Mouse (Mus musculus): Measurements from ENCODE around the gene Trim71. TPM values are rescaled to one million over a fixed set of nuclear protein-coding genes. Genes with fewer than 3 reads are reported as not detected.

The Trim71 gene
- polyA plus RNA-seq, 1 experiment from 2014 or later, result 2.2 TPM

DNA sequence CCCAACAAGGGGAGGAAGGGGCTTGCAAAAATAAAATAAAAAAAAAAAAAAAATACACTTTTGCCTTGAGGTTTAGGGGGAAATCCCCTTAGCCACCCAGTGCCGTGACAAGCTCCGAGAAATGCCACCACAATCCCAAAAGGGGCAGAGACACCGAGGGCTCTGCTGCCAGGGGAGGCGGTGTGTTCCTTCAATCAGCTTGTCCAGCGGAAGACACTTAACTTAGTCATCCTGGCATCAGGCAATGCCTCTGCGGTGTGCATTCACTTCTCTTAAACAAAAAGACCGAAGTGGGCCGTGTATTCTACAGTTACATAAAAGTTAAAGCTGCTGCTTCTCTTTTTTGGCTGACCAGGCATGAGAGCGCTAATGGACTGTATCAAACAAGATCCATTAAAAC is 56.7 kb downstream of the Trim71 start:
- no peak overlapping the region for H3K4me3 ChIP-seq (ENCODE audit: low read depth, low read length)
- H3K27me3 ChIP-seq (ENCODE audit: control insufficient read depth, insufficient read depth, low read length), result no peaks in the 10 kb centered on the region
- H3K36me3 ChIP-seq (ENCODE audit: control insufficient read depth, insufficient read depth, low read length), result peaks cover 9% of the 10 kb centered on the region
- DNase-seq (ENCODE audit: low spot score, missing footprints), result no peak
- no peak for ATAC-seq (ENCODE audit: low FRiP score)
- no peaks in the 10 kb centered on the region for H3K4me1 ChIP-seq (ENCODE audit: control insufficient read depth, insufficient read depth, low read length)
- no peak overlapping the region for H3K4me2 ChIP-seq
- WGBS, result 95% methylated on average over 9 of the region's 9 CpGs
- H3K9me3 ChIP-seq (ENCODE audit: control insufficient read depth, low read length), result peaks cover 8% of the 10 kb centered on the region
- H3K27ac ChIP-seq (ENCODE audit: low read depth, low read length), result no peak overlapping the region
- H3K9ac ChIP-seq (ENCODE audit: low read length), result no peak overlapping the region

DNA sequence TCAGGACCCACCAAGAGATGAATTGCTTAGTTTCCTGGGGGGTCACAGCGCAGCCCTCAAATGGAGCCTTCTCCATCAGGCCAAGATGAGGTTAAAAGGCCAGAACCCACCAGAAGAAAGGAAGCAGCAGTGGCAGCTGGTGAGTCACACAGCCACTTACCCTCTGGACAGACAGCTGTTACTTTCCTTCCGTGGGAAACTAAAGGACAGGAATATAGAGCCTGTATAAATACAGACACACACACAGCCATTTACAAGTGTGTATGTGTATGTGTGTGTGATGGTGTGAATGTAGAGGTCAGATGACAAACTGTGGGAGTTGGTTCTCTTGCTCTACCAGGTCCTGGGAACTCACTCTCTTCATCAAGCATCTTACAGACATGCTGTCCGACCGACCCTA is 57.6 kb downstream of the Trim71 start:
- DNase-seq (ENCODE audit: low spot score, missing footprints) (no peak), ATAC-seq (ENCODE audit: low FRiP score) (no peak)
- peaks cover 3% of the 10 kb centered on the region; the same call in 1 of the 2 replicates for H3K9me3 ChIP-seq (ENCODE audit: control insufficient read depth, low read length)
- no peak overlapping the region for H3K9ac ChIP-seq (ENCODE audit: low read length)
- no peaks in the 10 kb centered on the region for H3K27me3 ChIP-seq (ENCODE audit: control insufficient read depth, insufficient read depth, low read length)
- no peaks in the 10 kb centered on the region for H3K4me1 ChIP-seq (ENCODE audit: control insufficient read depth, insufficient read depth, low read length)
- no peak overlapping the region for H3K27ac ChIP-seq (ENCODE audit: low read depth, low read length)
- 85% methylated on average over 4 of the region's 4 CpGs for WGBS
- no peak overlapping the region for H3K4me2 ChIP-seq
- peaks cover 3% of the 10 kb centered on the region; the same call in 1 of the 2 replicates for H3K36me3 ChIP-seq (ENCODE audit: control insufficient read depth, insufficient read depth, low read length)
- H3K4me3 ChIP-seq (ENCODE audit: low read depth, low read length), result no peak overlapping the region

DNA sequence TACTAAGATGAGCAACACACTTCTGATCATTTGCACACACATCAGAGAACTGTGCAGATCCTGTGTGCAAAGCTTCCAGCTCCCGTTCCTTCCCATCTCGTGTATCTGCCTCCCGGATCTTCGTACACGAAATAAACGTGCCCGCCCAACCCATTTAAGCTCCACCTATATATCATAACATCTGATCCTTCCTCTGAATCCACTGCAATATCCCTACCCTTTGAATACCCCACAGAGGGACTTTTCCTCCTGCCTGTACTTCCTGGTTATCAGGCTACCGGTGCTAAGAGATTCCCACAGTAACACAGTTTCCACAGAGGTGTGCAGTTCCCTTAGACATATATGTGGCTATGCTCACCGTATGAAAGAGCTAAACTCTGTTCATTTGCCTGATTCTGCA is 59.4 kb downstream of the Trim71 start, which contains the start of gene Ccr4:
TSS of gene Ccr4 (minus strand) at position 101 of the 400 bp plus-strand sequence.
- DNase-seq (ENCODE audit: low spot score, missing footprints), result no peak
- Histone ChIP-seq H3K27me3 (ENCODE audit: control insufficient read depth, insufficient read depth, low read length) (no peaks in the 10 kb centered on the region; the same call in 1 of the 2 replicates), H3K4me2 (no peak within 1 kb of the TSS), H3K9ac (ENCODE audit: low read length) (no peak within 1 kb of the TSS), H3K36me3 (ENCODE audit: control insufficient read depth, insufficient read depth, low read length) (no peaks in the 10 kb centered on the region), H3K27ac (ENCODE audit: low read depth, low read length) (no peak within 1 kb of the TSS), H3K9me3 (ENCODE audit: control insufficient read depth, low read length) (no peaks in the 10 kb centered on the region), H3K4me3 (ENCODE audit: low read depth, low read length) (no peak within 1 kb of the TSS), H3K4me1 (ENCODE audit: control insufficient read depth, insufficient read depth, low read length) (no peaks in the 10 kb centered on the region)
- no peak for ATAC-seq (ENCODE audit: low FRiP score)
- 92% methylated on average over 9 of the region's 9 CpGs for WGBS

DNA sequence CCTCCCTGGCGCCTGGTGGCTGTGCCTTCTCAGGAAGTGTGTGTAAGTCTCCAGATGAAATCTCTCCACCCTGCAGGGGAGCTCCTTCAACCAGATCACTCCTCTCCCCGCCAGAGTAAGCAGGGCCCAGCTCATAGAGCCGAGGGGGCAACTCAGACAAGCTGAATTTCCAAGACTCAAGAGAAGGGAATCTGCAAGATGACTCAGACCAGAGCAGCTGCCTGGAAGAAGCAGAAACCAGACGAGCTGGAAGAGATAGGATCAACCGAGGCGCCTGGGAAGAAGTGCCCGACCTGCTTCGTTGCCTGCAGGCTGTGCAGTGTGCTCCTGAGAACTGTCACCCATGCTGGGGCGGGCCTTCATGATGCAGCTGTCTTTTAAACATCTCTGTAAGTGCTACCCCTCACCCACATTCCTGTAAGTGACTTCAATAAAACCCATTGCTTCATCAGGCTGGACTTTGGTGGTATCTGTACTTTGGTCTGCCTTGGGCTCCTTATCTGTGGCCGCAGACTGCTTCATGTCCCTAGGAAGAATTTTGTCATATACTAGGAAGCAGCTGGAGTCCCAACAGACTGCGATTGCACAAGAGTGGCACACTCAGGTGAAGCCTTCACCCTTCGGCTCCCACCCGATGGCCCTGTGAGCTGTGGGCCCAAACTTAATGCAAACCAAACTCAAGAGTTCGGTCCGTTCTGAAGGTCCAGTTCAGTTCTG is 61.3 kb downstream of the Trim71 start:
- 72% methylated on average over 15 of the region's 15 CpGs for WGBS
- no peak overlapping the region for H3K4me3 ChIP-seq (ENCODE audit: low read depth, low read length)
- no peaks in the 10 kb centered on the region; the same call in 1 of the 2 replicates for H3K27me3 ChIP-seq (ENCODE audit: control insufficient read depth, insufficient read depth, low read length)
- no peak overlapping the region for H3K4me2 ChIP-seq
- H3K9ac ChIP-seq (ENCODE audit: low read length), result no peak overlapping the region
- no peak overlapping the region for H3K27ac ChIP-seq (ENCODE audit: low read depth, low read length)
- H3K36me3 ChIP-seq (ENCODE audit: control insufficient read depth, insufficient read depth, low read length), result no peaks in the 10 kb centered on the region
- ATAC-seq (ENCODE audit: low FRiP score) (no peak), DNase-seq (ENCODE audit: low spot score, missing footprints) (peak; percentile 87)
- no peaks in the 10 kb centered on the region for H3K9me3 ChIP-seq (ENCODE audit: control insufficient read depth, low read length)
- H3K4me1 ChIP-seq (ENCODE audit: control insufficient read depth, insufficient read depth, low read length), result no peaks in the 10 kb centered on the region

- Histone ChIP-seq H3K27me3 (ENCODE audit: control insufficient read depth, insufficient read depth, low read length) (no peaks in the 10 kb centered on the region; the same call in 1 of the 2 replicates), H3K4me1 (ENCODE audit: control insufficient read depth, insufficient read depth, low read length) (no peaks in the 10 kb centered on the region), H3K27ac (ENCODE audit: low read depth, low read length) (no peak overlapping the region), H3K4me2 (no peak overlapping the region), H3K9ac (ENCODE audit: low read length) (no peak overlapping the region), H3K36me3 (ENCODE audit: control insufficient read depth, insufficient read depth, low read length) (no peaks in the 10 kb centered on the region), H3K9me3 (ENCODE audit: control insufficient read depth, low read length) (no peaks in the 10 kb centered on the region), H3K4me3 (ENCODE audit: low read depth, low read length) (no peak overlapping the region)
- DNase-seq (ENCODE audit: low spot score, missing footprints), result no peak
- 93% methylated on average over 11 of the region's 11 CpGs for WGBS
- no peak for ATAC-seq (ENCODE audit: low FRiP score)
Observed at GRCm38 (mm10) chr9:114501913-114502312, 62.3 kb downstream of the Trim71 start.

DNA sequence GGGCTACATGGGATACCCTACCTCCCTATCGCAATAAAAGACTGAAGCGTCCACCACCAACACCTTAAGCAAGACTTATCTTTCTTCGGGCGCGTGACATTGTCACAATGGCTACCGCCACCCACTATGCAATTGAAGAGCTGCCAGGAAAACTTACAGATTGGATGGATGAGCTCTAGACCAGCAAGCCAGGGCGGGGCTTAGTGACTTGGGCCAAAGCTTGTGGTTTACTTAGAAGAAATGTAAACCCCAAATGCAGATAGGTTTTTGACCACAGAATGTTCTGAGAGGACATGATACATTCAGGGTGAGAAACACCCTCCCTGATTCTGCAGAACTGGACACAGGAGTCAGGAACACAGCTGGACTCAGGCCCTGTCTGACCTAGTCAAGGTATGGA is 63.1 kb downstream of the Trim71 start:
- Histone ChIP-seq H3K27ac (ENCODE audit: low read depth, low read length) (no peak overlapping the region), H3K4me1 (ENCODE audit: control insufficient read depth, insufficient read depth, low read length) (no peaks in the 10 kb centered on the region), H3K4me3 (ENCODE audit: low read depth, low read length) (no peak overlapping the region), H3K9ac (ENCODE audit: low read length) (no peak overlapping the region), H3K9me3 (ENCODE audit: control insufficient read depth, low read length) (no peaks in the 10 kb centered on the region), H3K36me3 (ENCODE audit: control insufficient read depth, insufficient read depth, low read length) (no peaks in the 10 kb centered on the region), H3K4me2 (no peak overlapping the region), H3K27me3 (ENCODE audit: control insufficient read depth, insufficient read depth, low read length) (no peaks in the 10 kb centered on the region; the same call in 1 of the 2 replicates)
- WGBS, result 92% methylated on average over 7 of the region's 7 CpGs
- ATAC-seq (ENCODE audit: low FRiP score), result no peak
- no peak for DNase-seq (ENCODE audit: low spot score, missing footprints)

DNA sequence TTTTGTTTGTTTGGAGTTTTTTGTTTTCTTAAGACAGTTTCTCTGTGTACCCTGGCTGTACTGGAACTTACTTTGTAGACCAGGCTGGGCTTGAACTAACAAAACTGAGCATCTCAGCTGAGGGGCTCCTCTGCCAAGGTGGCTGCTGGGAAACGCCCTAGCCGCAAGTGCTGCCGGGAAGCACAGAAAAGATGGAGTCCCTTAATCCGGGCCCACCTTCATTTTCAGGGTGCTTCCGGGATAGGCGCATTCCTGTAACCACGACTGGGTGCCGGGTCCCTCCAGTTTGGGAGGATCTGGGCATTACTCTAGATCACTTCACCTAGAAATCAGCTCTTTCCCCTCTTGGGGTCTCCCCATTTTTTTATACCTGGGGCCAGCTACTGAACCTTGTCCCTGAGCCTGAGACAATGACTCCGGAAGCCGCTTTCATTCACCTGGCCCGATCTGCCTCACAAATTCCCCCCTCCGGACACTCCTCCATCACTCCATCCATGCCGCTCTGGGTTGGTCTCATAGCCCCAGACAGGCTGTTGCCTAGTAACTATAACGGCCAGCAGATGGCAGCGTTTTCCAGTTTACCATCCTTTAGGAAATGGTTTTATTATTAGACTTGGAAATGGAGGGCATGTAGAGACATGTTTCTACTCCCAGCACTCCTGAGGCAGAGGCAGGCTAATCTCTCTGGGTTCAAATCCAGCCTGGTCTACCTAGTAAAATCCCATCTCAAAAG is 64.2 kb downstream of the Trim71 start:
- no peaks in the 10 kb centered on the region for H3K9me3 ChIP-seq (ENCODE audit: control insufficient read depth, low read length)
- WGBS, result 20% methylated on average over 15 of the region's 15 CpGs
- DNase-seq (ENCODE audit: low spot score, missing footprints) (peak; percentile 91), ATAC-seq (ENCODE audit: low FRiP score) (peak; percentile 65; the same call in 1 of the 2 replicates)
- no peaks in the 10 kb centered on the region; the same call in 1 of the 2 replicates for H3K27me3 ChIP-seq (ENCODE audit: control insufficient read depth, insufficient read depth, low read length)
- H3K4me1 ChIP-seq (ENCODE audit: control insufficient read depth, insufficient read depth, low read length), result no peaks in the 10 kb centered on the region
- no peak overlapping the region for H3K4me2 ChIP-seq
- no peak overlapping the region for H3K4me3 ChIP-seq (ENCODE audit: low read depth, low read length)
- no peak overlapping the region for H3K27ac ChIP-seq (ENCODE audit: low read depth, low read length)
- H3K36me3 ChIP-seq (ENCODE audit: control insufficient read depth, insufficient read depth, low read length), result no peaks in the 10 kb centered on the region
- no peak overlapping the region for H3K9ac ChIP-seq (ENCODE audit: low read length)

DNA sequence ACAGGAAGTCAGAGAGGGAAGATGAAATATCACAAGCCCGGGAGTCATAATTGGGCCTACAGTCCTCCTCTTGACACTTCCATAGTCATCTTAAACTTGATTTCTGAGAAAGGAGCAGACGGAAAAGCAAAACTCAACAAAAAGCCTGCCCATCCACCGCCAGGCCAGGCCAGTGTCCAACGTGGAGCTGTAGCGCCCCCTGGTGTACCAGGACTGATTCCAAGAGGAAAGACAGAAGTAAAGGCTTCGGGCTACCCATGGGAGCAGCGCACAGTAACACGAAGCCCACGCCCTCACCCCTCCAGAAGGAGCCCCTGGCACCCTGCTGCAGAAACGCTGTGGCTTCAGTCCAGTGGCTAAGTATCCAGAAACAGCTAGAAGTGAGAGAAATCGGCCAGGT is 66.0 kb downstream of the Trim71 start:
- H3K9ac ChIP-seq (ENCODE audit: low read length), result no peak overlapping the region
- no peaks in the 10 kb centered on the region for H3K4me1 ChIP-seq (ENCODE audit: control insufficient read depth, insufficient read depth, low read length)
- H3K4me3 ChIP-seq (ENCODE audit: low read depth, low read length), result no peak overlapping the region
- no peaks in the 10 kb centered on the region; the same call in 1 of the 2 replicates for H3K27me3 ChIP-seq (ENCODE audit: control insufficient read depth, insufficient read depth, low read length)
- DNase-seq (ENCODE audit: low spot score, missing footprints) (peak; percentile 98), ATAC-seq (ENCODE audit: low FRiP score) (peak; percentile 79)
- no peak overlapping the region for H3K27ac ChIP-seq (ENCODE audit: low read depth, low read length)
- no peaks in the 10 kb centered on the region for H3K36me3 ChIP-seq (ENCODE audit: control insufficient read depth, insufficient read depth, low read length)
- H3K9me3 ChIP-seq (ENCODE audit: control insufficient read depth, low read length), result no peaks in the 10 kb centered on the region
- no peak overlapping the region for H3K4me2 ChIP-seq
- WGBS, result 8% methylated on average over 11 of the region's 11 CpGs

GRCm38 (mm10) chr9:114496469-114496868 is 67.7 kb downstream of the Trim71 start:
- no peaks in the 10 kb centered on the region for H3K4me1 ChIP-seq (ENCODE audit: control insufficient read depth, insufficient read depth, low read length)
- WGBS, result 85% methylated on average over 7 of the region's 7 CpGs
- no peaks in the 10 kb centered on the region for H3K9me3 ChIP-seq (ENCODE audit: control insufficient read depth, low read length)
- DNase-seq (ENCODE audit: low spot score, missing footprints) (no peak), ATAC-seq (ENCODE audit: low FRiP score) (no peak)
- H3K4me2 ChIP-seq, result no peak overlapping the region
- H3K27ac ChIP-seq (ENCODE audit: low read depth, low read length), result no peak overlapping the region
- H3K9ac ChIP-seq (ENCODE audit: low read length), result no peak overlapping the region
- no peaks in the 10 kb centered on the region; the same call in 1 of the 2 replicates for H3K27me3 ChIP-seq (ENCODE audit: control insufficient read depth, insufficient read depth, low read length)
- no peaks in the 10 kb centered on the region for H3K36me3 ChIP-seq (ENCODE audit: control insufficient read depth, insufficient read depth, low read length)
- no peak overlapping the region for H3K4me3 ChIP-seq (ENCODE audit: low read depth, low read length)
